Mouse (Mus musculus) heart, embryonic 10.5 days (tissue): Measurements from ENCODE around the gene Mtrf1. TPM values are rescaled to one million over a fixed set of nuclear protein-coding genes. Genes with fewer than 3 reads are reported as not detected.

Source experiments
- DNase-seq: peaks from one replicate; pipeline ENCODE4 v3.0.0-alpha.2; 2017; ENCODE audit warnings: low spot score
- H3K27ac ChIP-seq: fragments of 300-500 bp; sonication (generic); 2 replicates; pipeline ENCODE4 v1.5.1; 2016; ENCODE audit warnings: mild to moderate bottlenecking
- H3K27me3 ChIP-seq: fragments of 300-500 bp; sonication (generic); 2 replicates; pipeline ENCODE4 v1.6.1; 2016; ENCODE audit warnings: mild to moderate bottlenecking; ENCODE audit not compliant: poor library complexity, insufficient read depth, severe bottlenecking
- H3K36me3 ChIP-seq: fragments of 300-500 bp; sonication (generic); 2 replicates; pipeline ENCODE4 v1.6.1; 2016; ENCODE audit warnings: mild to moderate bottlenecking, moderate library complexity
- H3K4me1 ChIP-seq: fragments of 300-500 bp; sonication (generic); 2 replicates; pipeline ENCODE4 v1.6.1; 2016; ENCODE audit warnings: mild to moderate bottlenecking
- H3K4me3 ChIP-seq: fragments of 300-500 bp; sonication (generic); 2 replicates; pipeline ENCODE4 v1.5.1; 2016; ENCODE audit warnings: mild to moderate bottlenecking, moderate library complexity
- H3K9me3 ChIP-seq: fragments of 300-500 bp; sonication (generic); 2 replicates; pipeline ENCODE4 v1.6.1; 2016; ENCODE audit warnings: mild to moderate bottlenecking, moderate library complexity
- WGBS: fragments of 180-500 bp; shearing (Covaris S2); methylation state at CpG from one replicate; pipeline ENCODE4 v1.1.7; 2016; 5-methylcytosine and 5-hydroxymethylcytosine counted together
- polyA plus RNA-seq: library from polyadenylated mRNA; unstranded; fragments of >200 nt; fragmentation: Nextera tagmentation; extraction: Ambion mirVana; gene quantifications from 2 replicates; pipeline ENCODE4 v1.2.1, GENCODE M21; 2016

Mtrf1 gene
- 9.1 and 9.4 TPM in 2 replicates for polyA plus RNA-seq

DNA sequence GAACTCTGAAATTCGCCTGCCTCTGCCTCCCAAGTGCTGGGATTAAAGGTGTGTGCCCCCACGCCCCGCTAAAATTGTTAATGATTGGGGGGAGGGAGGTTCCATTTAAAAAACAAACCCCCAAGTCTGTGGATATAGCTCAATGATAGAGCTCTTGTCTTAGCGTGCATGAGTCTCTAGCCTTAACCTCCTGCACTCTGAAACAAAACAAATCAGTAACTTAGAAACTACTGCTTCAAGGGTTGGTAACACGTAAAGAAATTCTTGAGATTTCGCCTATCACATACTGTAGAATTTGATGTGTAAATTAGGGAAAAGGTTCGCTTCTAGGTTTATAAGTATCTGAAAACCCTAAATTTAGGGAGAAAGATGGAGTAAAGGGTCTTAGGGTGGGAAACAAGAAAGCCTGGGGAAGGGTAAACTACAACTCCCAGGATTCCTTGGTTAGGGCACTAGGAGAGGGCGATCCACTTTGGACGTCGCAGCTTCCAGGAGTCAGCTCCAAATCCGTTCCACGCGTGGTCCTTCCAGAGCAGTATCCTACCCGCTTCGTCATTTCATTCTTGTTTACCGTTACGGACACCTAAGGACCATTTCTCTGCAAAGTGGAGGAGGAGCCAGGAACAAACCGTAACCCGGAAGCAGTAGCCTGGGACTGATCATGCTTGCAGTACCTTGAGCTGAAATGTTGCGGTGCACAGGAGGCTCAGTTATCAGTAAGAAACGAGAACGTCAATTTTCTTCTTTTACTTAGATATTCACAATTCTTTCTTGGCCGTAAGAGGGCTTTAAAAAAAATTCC lies at the start of gene Mtrf1:
Gene Mtrf1 (plus strand): TSS at position 452 of the 802 bp plus-strand sequence.
- 0 out of 2 replicates have a peak, but pooled peaks cover 5% of the 10 kb centered on the region for H3K4me1 ChIP-seq
- DNase-seq: peak; percentile 92
- WGBS: 19% methylated on average over 23 of the region's 23 CpGs
- no peaks in the 10 kb centered on the region for H3K27me3 ChIP-seq
- H3K27ac ChIP-seq: peak within 1 kb of the TSS; percentile 95
- H3K9me3 ChIP-seq: no peaks in the 10 kb centered on the region
- H3K36me3 ChIP-seq: peaks cover 11% of the 10 kb centered on the region
- peak within 1 kb of the TSS; percentile 78 for H3K4me3 ChIP-seq

DNA sequence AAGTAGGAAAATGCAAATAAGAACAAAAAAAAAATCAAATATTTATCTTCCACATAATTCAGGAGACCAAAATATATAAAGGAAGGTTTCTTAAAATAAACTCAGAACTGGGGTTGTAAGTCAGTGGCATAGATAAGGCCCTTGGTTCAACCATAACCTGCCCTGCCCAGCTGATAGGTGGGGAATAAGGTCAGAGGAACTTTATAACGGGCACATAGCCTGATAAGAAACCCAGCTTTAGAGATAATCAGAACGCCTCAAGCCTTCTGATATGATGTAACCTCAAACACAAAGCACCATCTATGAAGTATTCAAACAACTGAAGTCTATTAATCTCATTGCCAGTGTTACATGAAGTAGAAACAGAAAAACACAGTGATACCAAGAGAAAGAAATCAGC lies 39.5 kb upstream of the Mtrf1 start:
- Histone ChIP-seq H3K4me1 (no peaks in the 10 kb centered on the region), H3K27ac (no peak overlapping the region), H3K9me3 (no peaks in the 10 kb centered on the region), H3K36me3 (peaks cover 68% of the 10 kb centered on the region), H3K27me3 (no peaks in the 10 kb centered on the region), H3K4me3 (no peak overlapping the region)
- DNase-seq: no peak
- WGBS: 36% methylated on average over 2 of the region's 2 CpGs

GRCm38 (mm10) chr14:79377041-79377440 lies 20.5 kb upstream of the Mtrf1 start:
- H3K27me3 ChIP-seq: no peaks in the 10 kb centered on the region

GRCm38 (mm10) chr14:79383120-79383519 lies 14.5 kb upstream of the Mtrf1 start:
- DNase-seq: no peak
- 92% methylated on average over 7 of the region's 7 CpGs for WGBS
- Histone ChIP-seq H3K27ac (no peak overlapping the region), H3K4me3 (no peak overlapping the region), H3K36me3 (peaks cover 47% of the 10 kb centered on the region), H3K27me3 (no peaks in the 10 kb centered on the region), H3K4me1 (no peaks in the 10 kb centered on the region), H3K9me3 (no peaks in the 10 kb centered on the region)

More at GRCm38 (mm10) chr14:79377041-79377440, 20.5 kb upstream of the Mtrf1 start:
- H3K4me3 ChIP-seq: no peak overlapping the region
- no peak overlapping the region for H3K27ac ChIP-seq
- no peak for DNase-seq
- H3K9me3 ChIP-seq: no peaks in the 10 kb centered on the region
- no peaks in the 10 kb centered on the region for H3K4me1 ChIP-seq
- peaks cover 41% of the 10 kb centered on the region for H3K36me3 ChIP-seq

- peaks cover 15% of the 10 kb centered on the region; the same call in 1 of the 2 replicates for H3K36me3 ChIP-seq
- no peak overlapping the region for H3K4me3 ChIP-seq
- H3K9me3 ChIP-seq: no peaks in the 10 kb centered on the region
- H3K27ac ChIP-seq: no peak overlapping the region
- H3K4me1 ChIP-seq: peaks cover 4% of the 10 kb centered on the region
- DNase-seq: no peak
- H3K27me3 ChIP-seq: no peaks in the 10 kb centered on the region
- WGBS: 93% methylated on average over 3 of the region's 3 CpGs
Measured at GRCm38 (mm10) chr14:79388304-79388703, 9.3 kb upstream of the Mtrf1 start.

DNA sequence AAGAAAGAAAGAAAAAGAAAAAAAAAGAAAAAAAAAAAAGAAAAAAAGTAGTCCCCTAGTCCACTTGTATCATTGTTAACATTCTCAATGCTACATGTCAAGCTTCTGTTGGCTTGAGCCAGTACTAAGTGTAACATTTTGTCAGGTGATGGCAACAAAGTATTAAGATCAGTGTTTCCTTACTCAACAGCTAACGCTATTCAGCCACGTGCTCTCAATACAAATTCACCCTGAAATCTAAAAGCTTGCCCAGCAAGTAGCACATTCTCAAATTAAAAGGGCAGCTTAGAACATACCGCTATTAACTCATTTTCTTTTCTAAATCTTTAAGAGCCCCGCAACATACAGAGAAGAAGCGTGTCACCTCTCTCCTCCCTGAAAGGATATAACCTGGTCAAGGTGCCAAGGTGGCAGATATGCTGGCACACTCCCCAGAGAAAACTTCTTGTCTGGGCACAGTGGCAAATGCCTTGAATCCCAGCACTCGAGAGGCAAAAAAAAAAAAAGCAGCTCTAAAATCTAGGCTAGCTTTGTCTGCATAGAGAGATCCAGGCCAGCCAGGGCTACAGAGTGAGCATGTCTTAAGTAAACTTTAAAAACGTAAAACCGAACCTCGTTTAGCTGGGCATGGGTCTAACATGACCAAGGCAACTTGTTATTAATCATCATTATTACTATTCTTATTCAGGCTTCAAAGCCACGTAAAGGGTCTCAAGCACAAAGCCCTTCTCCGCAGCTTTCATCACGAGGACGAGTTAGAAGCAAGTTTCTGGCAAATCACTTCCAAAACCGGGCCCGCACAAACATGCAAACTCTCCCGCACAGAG lies 7.9 kb upstream of the Mtrf1 start:
- DNase-seq: no peak
- peaks cover 4% of the 10 kb centered on the region for H3K4me1 ChIP-seq
- H3K36me3 ChIP-seq: peaks cover 15% of the 10 kb centered on the region; the same call in 1 of the 2 replicates
- H3K27ac ChIP-seq: peak overlapping the region; percentile 99
- no peaks in the 10 kb centered on the region for H3K27me3 ChIP-seq
- no peaks in the 10 kb centered on the region for H3K9me3 ChIP-seq
- H3K4me3 ChIP-seq: peak overlapping the region; percentile 92
- WGBS: 2% methylated on average over 16 of the region's 16 CpGs

DNA sequence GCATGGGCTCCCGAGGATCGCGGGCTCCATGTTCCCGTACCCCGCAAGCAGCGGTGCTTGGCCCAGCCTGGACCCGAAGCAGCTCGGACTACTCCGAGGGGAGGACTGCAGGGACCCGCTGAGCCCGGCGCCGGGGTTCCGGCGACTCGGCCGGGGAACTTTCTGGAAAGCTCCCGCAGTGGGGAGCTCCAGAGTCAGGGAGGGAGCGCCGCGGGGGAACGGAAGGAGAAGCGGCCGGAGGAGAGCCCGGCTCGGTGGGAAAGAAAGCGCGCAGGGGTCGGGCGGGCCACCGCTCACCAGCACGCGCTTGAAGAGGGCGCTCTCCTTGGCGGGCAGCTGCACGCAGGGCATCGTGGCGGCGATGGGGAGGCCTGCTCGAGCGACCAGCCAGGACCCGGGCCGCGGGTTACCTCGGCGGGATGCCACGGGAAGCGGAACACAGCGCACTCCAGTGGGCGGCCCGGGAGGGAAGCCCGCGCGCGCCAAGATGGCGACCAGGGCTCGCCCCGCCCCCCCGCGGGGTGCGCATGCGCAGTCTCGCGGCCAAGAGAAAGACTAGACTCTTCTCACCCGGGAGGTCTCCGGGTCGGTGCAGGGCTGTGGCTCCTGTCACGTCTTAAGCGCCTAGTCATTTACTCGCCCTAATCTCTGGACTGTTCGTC lies 7.2 kb upstream of the Mtrf1 start, which contains the start of gene Naa16:
Gene Naa16 (minus strand): TSS at position 514 of the 662 bp plus-strand sequence.
- H3K36me3 ChIP-seq: peaks cover 10% of the 10 kb centered on the region; the same call in 1 of the 2 replicates
- H3K4me1 ChIP-seq: peaks cover 4% of the 10 kb centered on the region
- H3K4me3 ChIP-seq: peak within 1 kb of the TSS; percentile 92
- under 1% methylated on average over 71 of the region's 71 CpGs for WGBS
- H3K27ac ChIP-seq: peak within 1 kb of the TSS; percentile 99
- no peaks in the 10 kb centered on the region for H3K27me3 ChIP-seq
- H3K9me3 ChIP-seq: no peaks in the 10 kb centered on the region
- peak; percentile 97 for DNase-seq

GRCm38 (mm10) chr14:79393289-79393688 lies 4.3 kb upstream of the Mtrf1 start:
- WGBS: 70% methylated on average over 1 of the region's 1 CpGs
- Histone ChIP-seq H3K27ac (no peak overlapping the region), H3K36me3 (no peaks in the 10 kb centered on the region), H3K9me3 (no peaks in the 10 kb centered on the region), H3K4me3 (no peak overlapping the region), H3K27me3 (no peaks in the 10 kb centered on the region), H3K4me1 (peaks cover 7% of the 10 kb centered on the region)
- DNase-seq: no peak

GRCm38 (mm10) chr14:79394564-79394963 lies 3.0 kb upstream of the Mtrf1 start:
- Histone ChIP-seq H3K9me3 (no peaks in the 10 kb centered on the region), H3K27me3 (no peaks in the 10 kb centered on the region), H3K27ac (no peak overlapping the region), H3K4me3 (no peak overlapping the region), H3K4me1 (0 out of 2 replicates have a peak, but pooled peaks cover 5% of the 10 kb centered on the region), H3K36me3 (0 out of 2 replicates have a peak, but pooled peaks cover 3% of the 10 kb centered on the region)
- DNase-seq: no peak

GRCm38 (mm10) chr14:79407641-79408040 lies 10.1 kb downstream of the Mtrf1 start:
- H3K9me3 ChIP-seq: no peaks in the 10 kb centered on the region
- WGBS: 77% methylated on average over 2 of the region's 2 CpGs
- no peak overlapping the region for H3K4me3 ChIP-seq
- no peaks in the 10 kb centered on the region for H3K27me3 ChIP-seq
- DNase-seq: no peak
- H3K4me1 ChIP-seq: no peaks in the 10 kb centered on the region
- peaks cover 20% of the 10 kb centered on the region for H3K36me3 ChIP-seq
- no peak overlapping the region for H3K27ac ChIP-seq

- H3K27me3 ChIP-seq: no peaks in the 10 kb centered on the region
- DNase-seq: no peak
- no peak overlapping the region for H3K4me3 ChIP-seq
- H3K9me3 ChIP-seq: no peaks in the 10 kb centered on the region
- H3K36me3 ChIP-seq: peaks cover 21% of the 10 kb centered on the region; the same call in 1 of the 2 replicates
- no peaks in the 10 kb centered on the region for H3K4me1 ChIP-seq
- H3K27ac ChIP-seq: no peak overlapping the region
- 85% methylated on average over 6 of the region's 6 CpGs for WGBS
Measured at GRCm38 (mm10) chr14:79409278-79409830, 11.8 kb downstream of the Mtrf1 start.

- no peak overlapping the region for H3K27ac ChIP-seq
- no peak overlapping the region for H3K4me3 ChIP-seq
- H3K4me1 ChIP-seq: no peaks in the 10 kb centered on the region
- no peaks in the 10 kb centered on the region for H3K9me3 ChIP-seq
- no peaks in the 10 kb centered on the region for H3K27me3 ChIP-seq
- H3K36me3 ChIP-seq: peaks cover 23% of the 10 kb centered on the region; the same call in 1 of the 2 replicates
- 75% methylated on average over 2 of the region's 2 CpGs for WGBS
- DNase-seq: no peak
Measured at GRCm38 (mm10) chr14:79410662-79411061, 13.1 kb downstream of the Mtrf1 start.
